Mouse (Mus musculus) urinary bladder, adult 2 months (tissue): ENCODE data around the gene Fhit. TPM values are rescaled to one million over a fixed set of nuclear protein-coding genes. Genes with fewer than 3 reads are reported as not detected.

Source experiments
- DNase-seq: peaks from one replicate; pipeline ENCODE4 v3.0.0; 2022; ENCODE audit warnings: low spot score
- polyA plus RNA-seq: library from polyadenylated mRNA; depleted of rRNA; stranded (reverse); fragments of >200 nt; gene quantifications from 2 replicates; pipeline ENCODE4 v1.2.3, GENCODE M21; 2012

Fhit gene
- polyA plus RNA-seq, 1 experiment, result 9.1 TPM

- DNase-seq, result no peak
Measured at GRCm38 (mm10) chr14:10133873-10134272, 1028.0 kb downstream of the Fhit start.

GRCm38 (mm10) chr14:10129675-10130074, 1032.2 kb downstream of the Fhit start:
- DNase-seq, result no peak

GRCm38 (mm10) chr14:10129088-10129487, 1032.7 kb downstream of the Fhit start:
- DNase-seq, result no peak

GRCm38 (mm10) chr14:10126536-10126935, 1035.3 kb downstream of the Fhit start:
- no peak for DNase-seq

GRCm38 (mm10) chr14:10122176-10122575, 1039.7 kb downstream of the Fhit start:
- DNase-seq, result no peak

GRCm38 (mm10) chr14:10096236-10096635, 1065.6 kb downstream of the Fhit start:
- DNase-seq, result no peak

- DNase-seq, result no peak
Measured at GRCm38 (mm10) chr14:10079062-10079461, 1082.8 kb downstream of the Fhit start.

GRCm38 (mm10) chr14:10049947-10050346, 1111.9 kb downstream of the Fhit start:
- DNase-seq, result no peak

GRCm38 (mm10) chr14:10047123-10047783, 1114.6 kb downstream of the Fhit start:
- no peak for DNase-seq

GRCm38 (mm10) chr14:10046336-10047122, 1115.3 kb downstream of the Fhit start:
- DNase-seq, result no peak

GRCm38 (mm10) chr14:10038021-10038420, 1123.8 kb downstream of the Fhit start:
- DNase-seq, result no peak

GRCm38 (mm10) chr14:10036685-10037215, 1125.1 kb downstream of the Fhit start:
- no peak for DNase-seq

GRCm38 (mm10) chr14:10035682-10036081, 1126.2 kb downstream of the Fhit start:
- DNase-seq, result no peak

GRCm38 (mm10) chr14:10035270-10035669, 1126.6 kb downstream of the Fhit start:
- DNase-seq, result no peak

GRCm38 (mm10) chr14:10023382-10023781, 1138.5 kb downstream of the Fhit start:
- DNase-seq, result no peak

- DNase-seq, result no peak
Measured at GRCm38 (mm10) chr14:10022304-10022703, 1139.5 kb downstream of the Fhit start.

- no peak for DNase-seq
Measured at GRCm38 (mm10) chr14:10020400-10021140, 1141.3 kb downstream of the Fhit start.

GRCm38 (mm10) chr14:10013817-10014266, 1148.0 kb downstream of the Fhit start:
- DNase-seq, result no peak

GRCm38 (mm10) chr14:10013003-10013816, 1148.6 kb downstream of the Fhit start:
- DNase-seq, result no peak

- no peak for DNase-seq
Measured at GRCm38 (mm10) chr14:10006278-10006677, 1155.6 kb downstream of the Fhit start.

GRCm38 (mm10) chr14:10003847-10004246, 1158.0 kb downstream of the Fhit start:
- DNase-seq, result no peak
